ENCODE assay signal across 8 mouse cellular contexts in genomic region chr14:13284091-13284844, GRCm38 (mm10). TPM values are rescaled to one million over a fixed set of nuclear protein-coding genes. Genes with fewer than 3 reads are reported as not detected.
DNase-seq lines count a peak whose midpoint lies in the region; ATAC-seq lines count a peak whose summit lies in the region.

Gene Synpr (plus strand): TSS chr14:13284780.

- DNase-seq in ES-CJ7 (ENCODE audit: low read depth, low spot score) (peak; percentile 79), WW6 (ENCODE audit: low read depth, low spot score) (peak; percentile 65)
- peak; percentile 84 for DNase-seq in embryo, embryonic 11.5 days (ENCODE audit: low read depth, low spot score)
- DNase-seq in hindbrain, embryonic 11.5 days (ENCODE audit: low spot score): peak; percentile 85
- DNase-seq in left cerebral cortex, postnatal 25 days (ENCODE audit: low spot score in 2 of 2): peak; percentile 65 to 77
- no peak for DNase-seq in spleen, postnatal 36 days (ENCODE audit: low spot score in 2 of 2)
- DNase-seq in spleen, postnatal 4 days (ENCODE audit: low spot score in 2 of 2): no peak

- no peak within 1 kb of the TSS for H3K27ac ChIP-seq in hindbrain, embryonic 11.5 days (ENCODE audit: low read depth, low read length)
- no peak within 1 kb of the TSS for H3K27ac ChIP-seq in neural tube, embryonic 12.5 days

- peak; percentile 100 for ATAC-seq in hindbrain, embryonic 11.5 days (ENCODE audit: low FRiP score)
- peak; percentile 100 for ATAC-seq in neural tube, embryonic 12.5 days (ENCODE audit: low FRiP score, low read depth)

- H3K9ac ChIP-seq in hindbrain, embryonic 11.5 days (ENCODE audit: low read depth, low read length): peak within 1 kb of the TSS; percentile 32; the same call in 1 of the 2 replicates
- peak within 1 kb of the TSS; percentile 33 for H3K9ac ChIP-seq in neural tube, embryonic 12.5 days

- H3K36me3 ChIP-seq in hindbrain, embryonic 11.5 days (ENCODE audit: control insufficient read depth, insufficient read depth, low read length): no peaks in the 10 kb centered on the region
- no peaks in the 10 kb centered on the region for H3K36me3 ChIP-seq in neural tube, embryonic 12.5 days

- intact Hi-C loops in left cerebral cortex, postnatal 25 days (cut with DNase I): no loop called here

- H3K4me2 ChIP-seq in hindbrain, embryonic 11.5 days (replicated peaks; ENCODE audit: low read depth, low read length): peak within 1 kb of the TSS; percentile 72
- H3K4me2 ChIP-seq in neural tube, embryonic 12.5 days (replicated peaks): peak within 1 kb of the TSS; percentile 77

- peak within 1 kb of the TSS; percentile 35 for H3K4me3 ChIP-seq in hindbrain, embryonic 11.5 days (ENCODE audit: low read depth, low read length)
- peak within 1 kb of the TSS; percentile 34 for H3K4me3 ChIP-seq in neural tube, embryonic 12.5 days

- no peaks in the 10 kb centered on the region for H3K27me3 ChIP-seq in hindbrain, embryonic 11.5 days (ENCODE audit: control insufficient read depth, insufficient read depth, low read length)
- H3K27me3 ChIP-seq in neural tube, embryonic 12.5 days (replicated peaks): peaks cover 5% of the 10 kb centered on the region

- H3K9me3 ChIP-seq in hindbrain, embryonic 11.5 days (ENCODE audit: control insufficient read depth, low read length): no peaks in the 10 kb centered on the region
- no peaks in the 10 kb centered on the region for H3K9me3 ChIP-seq in neural tube, embryonic 12.5 days

- no peaks in the 10 kb centered on the region for H3K4me1 ChIP-seq in hindbrain, embryonic 11.5 days (replicated peaks; ENCODE audit: control insufficient read depth, insufficient read depth, low read length)
- H3K4me1 ChIP-seq in neural tube, embryonic 12.5 days: 0 out of 2 replicates have a peak, but pooled peaks cover 4% of the 10 kb centered on the region

- WGBS in hindbrain, embryonic 11.5 days: 5% methylated on average over 26 of the region's 27 CpGs
- WGBS in neural tube, embryonic 12.5 days: 8% methylated on average over 27 of the region's 27 CpGs

RNA-seq across cellular contexts. Expression of gene Synpr, which starts in this region (rescaled TPM):
- polyA plus RNA-seq in hindbrain, embryonic 11.5 days (2014; fragmentation: Nextera tagmentation; extraction: Ambion mirVana): 14.8 and 17.0 TPM in 2 replicates
- 100 to 1,000 TPM; 113 to 142 TPM for total RNA-seq in left cerebral cortex, postnatal 25 days (2021)
- polyA plus RNA-seq in neural tube, embryonic 12.5 days (2016; fragmentation: Nextera tagmentation; extraction: Ambion mirVana): 14.5 and 15.9 TPM in 2 replicates

Comparison
In these comparisons a context has a peak if more than half of its experiments do, and no peak if none do; other contexts are left out.
1. DNase-seq: peak in ES-CJ7 (single experiment), WW6 (single experiment), embryo, embryonic 11.5 days (single experiment), hindbrain, embryonic 11.5 days (single experiment) and left cerebral cortex, postnatal 25 days (2 of 2); none in spleen, postnatal 36 days (0 of 2) and spleen, postnatal 4 days (0 of 2).